Mouse (Mus musculus) spleen, embryonic (tissue): Measurements from ENCODE around the gene Uroc1.

Experiments used
- CTCF ChIA-PET: fragments of 350-600 bp; sonication (Branson Sonifier 250); formaldehyde crosslinking; loops from one replicate; lab custom pipeline; 2022; lab: Charles Lee

The Uroc1 gene

DNA sequence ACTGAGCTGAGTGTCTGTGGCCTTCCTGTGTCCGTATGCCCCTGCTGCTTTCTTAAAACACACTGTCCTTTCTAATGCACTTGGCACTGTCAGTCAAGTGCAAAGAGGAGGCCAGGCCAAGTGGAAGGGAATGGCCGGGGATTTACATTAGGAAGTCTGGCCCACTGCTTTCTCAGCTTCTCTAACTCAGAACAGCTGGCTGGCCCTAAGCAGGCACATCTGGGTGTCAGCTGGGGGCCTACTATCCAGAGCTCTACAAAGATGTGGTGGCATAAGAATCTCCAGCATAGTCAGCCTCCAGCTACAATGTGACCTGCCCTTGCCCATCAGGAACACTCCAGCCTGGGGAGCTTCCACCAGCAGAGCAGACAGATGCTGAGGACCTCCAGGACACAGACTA, 16.9 kb downstream of the Uroc1 start:
- CTCF ChIA-PET: no interaction called here

GRCm38 (mm10) chr6:90358142-90358541, 25.1 kb downstream of the Uroc1 start:
- CTCF ChIA-PET: no interaction called here

- CTCF ChIA-PET: no interaction called here
Measured at GRCm38 (mm10) chr6:90359445-90359844, 26.4 kb downstream of the Uroc1 start.

DNA sequence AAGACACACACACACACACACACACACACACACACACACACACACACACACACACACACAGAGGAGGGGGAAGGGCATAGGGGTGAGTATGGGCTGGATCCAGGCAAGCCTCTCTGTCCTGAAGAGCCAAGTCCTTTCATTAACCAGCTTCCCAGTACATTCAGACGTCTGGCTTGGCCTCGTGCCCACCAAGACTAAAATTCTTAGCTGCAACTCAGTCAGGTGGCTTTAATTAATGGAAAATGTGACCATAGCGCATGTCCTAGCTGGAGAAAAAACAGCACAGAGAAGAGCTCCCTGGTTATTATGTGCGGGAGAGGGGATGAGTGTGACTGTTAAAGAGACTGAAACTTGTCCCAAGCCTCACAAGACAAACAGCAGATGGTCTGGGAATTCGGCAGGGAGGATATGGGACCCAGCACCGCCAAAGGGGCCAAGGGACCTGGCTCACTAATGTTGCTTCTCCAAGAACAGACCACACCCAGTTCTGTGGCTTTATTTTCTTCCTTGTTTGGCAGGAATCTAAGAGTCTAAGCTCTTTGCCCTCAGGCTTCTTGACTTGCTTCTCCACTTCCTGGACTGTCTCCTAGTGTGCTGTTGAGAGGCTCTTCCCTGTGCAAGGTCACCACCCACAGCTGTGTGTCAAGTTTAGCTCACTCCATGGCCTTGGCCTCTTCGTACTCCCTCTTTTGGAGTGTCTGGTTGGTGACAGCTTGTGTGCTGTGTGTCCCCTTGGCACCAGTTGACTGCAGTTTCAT, 27.1 kb downstream of the Uroc1 start:
- CTCF ChIA-PET: no interaction called here

GRCm38 (mm10) chr6:90360922-90361614, 28.0 kb downstream of the Uroc1 start:
- CTCF ChIA-PET: interaction anchor here (0.5 kb wide), 1 partner anchor 24 kb away, joined by 7 read pairs; no protein-coding TSS in a partner anchor

DNA sequence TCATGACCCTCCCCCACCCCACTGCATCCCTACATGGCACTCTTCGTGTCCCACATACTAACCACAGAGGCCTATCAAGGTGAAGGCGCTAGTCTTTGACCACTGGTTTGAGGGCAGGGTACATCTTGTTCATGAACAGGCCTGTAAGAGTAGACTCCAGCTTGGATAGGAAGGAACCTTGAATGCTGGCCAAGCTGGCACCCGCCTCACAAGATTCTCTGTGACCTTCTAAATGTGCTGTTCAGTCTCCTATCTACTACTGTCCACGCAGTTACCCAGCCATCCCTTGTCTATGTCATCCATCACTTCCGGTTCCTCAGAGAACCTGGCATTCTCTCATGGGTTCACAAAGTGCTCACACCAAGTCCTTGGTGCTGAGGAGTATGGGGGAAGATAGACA, 30.2 kb downstream of the Uroc1 start:
- CTCF ChIA-PET: no interaction called here

- CTCF ChIA-PET: no interaction called here
Measured at GRCm38 (mm10) chr6:90368976-90369724, 36.1 kb downstream of the Uroc1 start, which contains the start of gene Zxdc. Gene Zxdc, plus strand, starts transcription at chr6:90369492.

GRCm38 (mm10) chr6:90369725-90370553, 36.9 kb downstream of the Uroc1 start:
- CTCF ChIA-PET: no interaction called here

GRCm38 (mm10) chr6:90374647-90375046, 41.6 kb downstream of the Uroc1 start:
- CTCF ChIA-PET: no interaction called here

- CTCF ChIA-PET: no interaction called here
Measured at GRCm38 (mm10) chr6:90377708-90378107, 44.6 kb downstream of the Uroc1 start.

DNA sequence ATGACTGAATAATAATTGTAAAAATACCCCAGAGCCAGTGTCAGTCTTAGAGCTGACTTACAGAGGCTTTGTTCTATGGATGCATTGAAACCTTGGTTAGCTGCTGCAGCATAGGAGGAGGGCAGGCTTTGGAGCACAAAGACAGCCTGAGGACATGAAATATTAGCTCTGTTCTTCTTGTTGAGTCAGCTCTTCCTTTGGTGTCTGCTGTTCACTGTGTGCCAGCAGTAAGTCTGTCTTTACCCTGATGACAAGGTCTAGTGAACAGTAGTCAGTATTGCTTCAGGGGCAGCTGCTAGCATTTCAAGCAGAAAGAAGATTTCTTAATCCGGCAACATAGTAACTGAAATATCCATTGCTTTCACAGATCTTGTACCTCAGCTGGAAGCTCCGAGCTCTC, 48.4 kb downstream of the Uroc1 start:
- CTCF ChIA-PET: no interaction called here

- CTCF ChIA-PET: no interaction called here
Measured at GRCm38 (mm10) chr6:90390629-90391028, 57.5 kb downstream of the Uroc1 start.

GRCm38 (mm10) chr6:90393948-90394347, 60.9 kb downstream of the Uroc1 start:
- CTCF ChIA-PET: no interaction called here

DNA sequence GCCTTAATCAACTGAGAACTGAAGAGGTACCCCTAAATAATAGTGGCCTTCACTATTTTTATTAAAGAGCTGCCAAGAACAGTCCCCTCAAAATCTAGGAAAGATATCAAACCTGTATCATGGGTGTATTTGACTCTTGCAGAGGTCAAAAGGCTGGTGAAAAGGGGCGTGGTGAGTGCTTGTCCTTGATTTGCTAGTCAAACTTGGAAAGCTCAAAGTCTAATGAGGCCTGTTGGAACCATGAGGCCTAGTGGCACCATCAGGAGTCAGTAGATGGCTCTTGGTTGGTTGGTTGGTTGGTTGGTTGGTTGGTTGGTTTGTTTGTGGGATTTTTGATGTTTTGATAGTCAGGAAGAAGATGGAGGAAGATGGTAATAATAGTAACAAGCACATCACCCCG, 62.7 kb downstream of the Uroc1 start:
- CTCF ChIA-PET: no interaction called here

GRCm38 (mm10) chr6:90397291-90397690, 64.2 kb downstream of the Uroc1 start:
- CTCF ChIA-PET: no interaction called here

- CTCF ChIA-PET: no interaction called here
Measured at GRCm38 (mm10) chr6:90408632-90409031, 75.5 kb downstream of the Uroc1 start.

DNA sequence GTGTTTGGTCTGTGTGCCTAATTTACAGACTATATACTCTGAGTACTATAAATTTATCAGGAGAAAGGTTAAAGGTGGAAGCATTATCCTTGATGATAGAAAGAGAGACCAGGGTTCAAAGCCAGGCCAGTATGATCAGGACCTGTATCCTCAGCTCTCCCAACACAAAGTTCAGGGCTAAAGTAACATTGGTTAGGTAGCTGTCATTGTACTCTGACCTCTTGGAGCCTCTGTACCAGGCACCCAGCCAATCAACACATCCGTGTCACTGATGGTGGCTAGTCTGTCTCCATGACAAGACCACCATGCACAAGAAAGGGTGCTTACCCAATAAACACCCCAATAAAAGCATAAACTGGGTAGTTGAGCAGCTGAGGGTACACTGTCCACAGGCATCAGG, 77.9 kb downstream of the Uroc1 start:
- CTCF ChIA-PET: no interaction called here

DNA sequence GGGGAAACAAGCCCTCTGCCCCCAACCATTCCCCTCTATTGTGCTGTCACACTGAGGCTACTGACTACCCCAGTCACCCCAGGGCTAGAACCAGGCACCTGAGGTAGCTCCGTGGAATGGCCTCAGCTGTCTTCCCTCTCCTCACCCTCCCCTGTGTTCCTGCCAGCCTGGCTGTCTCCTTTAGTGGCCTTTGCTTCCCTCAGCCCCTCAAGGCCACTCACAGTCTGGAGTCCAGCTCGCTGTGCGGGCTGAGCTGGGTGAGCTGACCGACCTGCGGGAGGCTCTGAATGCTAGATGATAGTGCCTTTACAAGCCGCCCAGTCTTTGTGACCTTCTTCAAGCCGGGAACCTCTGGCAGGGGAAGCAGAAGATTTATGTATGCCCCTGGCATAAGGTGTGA, 78.8 kb downstream of the Uroc1 start:
- CTCF ChIA-PET: no interaction called here
